Mouse (Mus musculus) heart, adult 2 months (tissue): ENCODE measurements at regions not wholly inside any gene's neighbourhood (a gene's known extent, or its start where the extent isn't known, plus 50 kb on each side); places are given as distances from the start of the nearest gene placed in this dataset.

ENCODE experiments used
- CTCF ChIP-seq: fragments of 200-600 bp; IDR thresholded peaks from 2 replicates; pipeline ENCODE4 v1.8.1; 2022; ENCODE audit warnings: antibody characterized with exemption, mild to moderate bottlenecking, moderate library complexity
- POLR2A ChIP-seq: fragments of 200-500 bp; IDR thresholded peaks from 2 replicates; pipeline ENCODE4 v1.6.1; 2011; ENCODE audit warnings: mild to moderate bottlenecking, low read depth, low read length, control low read depth; ENCODE audit not compliant: insufficient read depth

DNA sequence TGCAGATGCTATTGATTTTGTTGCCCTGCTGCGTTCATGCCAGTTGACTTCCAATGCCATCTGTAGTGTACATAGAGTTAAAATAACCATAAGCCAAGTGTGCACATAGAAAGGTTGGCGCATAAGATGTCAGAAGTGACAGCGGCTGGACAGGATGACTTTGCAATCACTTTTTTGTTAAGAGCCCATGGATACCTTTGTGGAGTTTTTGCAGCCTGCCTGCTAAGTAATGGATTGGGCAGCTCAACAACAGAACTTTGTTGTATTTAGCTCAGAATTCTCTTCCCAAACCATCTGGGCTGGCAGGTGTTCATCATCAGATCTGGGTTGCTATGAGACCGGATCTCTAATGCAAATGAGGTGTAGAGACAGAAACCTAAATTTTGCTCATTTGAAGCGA lies 267.5 kb downstream of the Slc16a7 start:
- TF ChIP-seq POLR2A: no peak
- TF ChIP-seq CTCF: no peak
